Mouse (Mus musculus): ENCODE measurements around the gene Klhl18. TPM values are rescaled to one million over a fixed set of nuclear protein-coding genes. Genes with fewer than 3 reads are reported as not detected.
"Not testable (repeated sequence)": the region's sequence is repeated elsewhere in the genome, so short reads cannot be mapped to it uniquely, and the experiment has no call there.

Klhl18 gene
- total and polyA plus RNA-seq, 2 experiments: 2.0 to 6.9 TPM

DNA sequence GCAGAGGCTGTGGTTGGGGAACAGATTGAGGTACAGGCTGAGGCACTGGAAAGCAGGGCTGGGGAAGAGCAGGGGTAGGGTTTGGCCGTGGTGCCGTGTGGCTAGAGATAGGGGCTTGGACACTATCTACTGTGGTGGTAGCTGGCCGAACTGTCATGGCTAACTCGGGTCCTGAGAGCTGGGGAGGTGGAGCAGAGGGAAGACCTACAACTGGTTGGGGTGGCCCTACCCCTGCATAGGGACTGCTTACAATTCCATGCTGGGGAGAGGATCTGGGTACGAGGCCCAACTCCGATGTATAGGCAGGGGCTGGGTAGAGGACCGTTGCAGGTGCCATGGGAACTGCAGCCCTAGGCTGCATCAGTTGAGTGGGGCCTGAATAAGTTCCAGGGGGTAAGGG, 88.5 kb downstream of the Klhl18 start:
- H3K27ac ChIP-seq (replicated peaks; ENCODE audit: insufficient read depth, low read depth, low read length): no peak overlapping the region
- H3K36me3 ChIP-seq (ENCODE audit: control insufficient read depth, insufficient read depth, low read length): peaks cover 18% of the 10 kb centered on the region; the same call in 1 of the 2 replicates
- no peak overlapping the region for H3K9ac ChIP-seq (ENCODE audit: low read depth, low read length)
- no peaks in the 10 kb centered on the region for H3K4me1 ChIP-seq (ENCODE audit: control insufficient read depth, insufficient read depth, low read length)
- no peaks in the 10 kb centered on the region for H3K27me3 ChIP-seq (ENCODE audit: control insufficient read depth, insufficient read depth, low read length)
- 96% methylated on average over 7 of the region's 7 CpGs for WGBS
- no peak for TF ChIP-seq POLR2A (IDR thresholded peaks at IDR 0.05; ENCODE audit: extremely low read depth, insufficient read depth, low read length)
- no peak overlapping the region for H3K4me3 ChIP-seq (ENCODE audit: insufficient read depth, low read depth, low read length)
- H3K79me2 ChIP-seq (ENCODE audit: control insufficient read depth, insufficient read depth, low read length): no peaks in the 10 kb centered on the region
- DNase-seq (ENCODE audit: extremely low read depth, low read depth, low spot score): no peak

DNA sequence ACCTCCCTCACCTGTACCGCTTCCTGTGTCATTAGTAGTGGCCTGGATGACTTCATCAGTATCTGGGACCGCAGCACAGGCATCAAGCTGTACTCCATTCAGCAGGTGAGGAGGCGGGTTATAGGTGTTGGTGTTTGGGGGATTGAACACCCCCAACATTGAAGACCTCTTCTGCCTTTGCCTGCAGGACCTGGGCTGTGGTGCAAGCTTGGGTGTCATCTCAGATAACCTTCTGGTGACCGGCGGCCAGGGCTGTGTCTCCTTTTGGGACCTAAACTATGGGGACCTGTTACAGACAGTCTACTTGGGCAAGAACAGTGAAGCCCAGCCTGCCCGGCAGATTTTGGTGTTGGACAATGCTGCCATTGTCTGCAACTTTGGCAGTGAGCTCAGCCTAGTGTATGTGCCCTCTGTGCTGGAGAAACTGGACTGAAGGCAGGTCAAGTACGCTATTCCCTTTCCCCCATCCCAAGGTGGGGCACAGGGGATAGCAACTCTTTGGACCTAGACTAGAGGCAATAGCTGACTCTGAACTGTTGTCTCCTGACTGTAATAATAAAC, 92.0 kb downstream of the Klhl18 start:
- H3K4me3 ChIP-seq (ENCODE audit: insufficient read depth, low read depth, low read length): no peak overlapping the region
- H3K79me2 ChIP-seq (ENCODE audit: control insufficient read depth, insufficient read depth, low read length): no peaks in the 10 kb centered on the region
- H3K36me3 ChIP-seq (ENCODE audit: control insufficient read depth, insufficient read depth, low read length): peaks cover 19% of the 10 kb centered on the region; the same call in 1 of the 2 replicates
- TF ChIP-seq POLR2A (IDR thresholded peaks at IDR 0.05; ENCODE audit: extremely low read depth, insufficient read depth, low read length): no peak
- TF ChIP-seq CTCF (IDR thresholded peaks at IDR 0.05; ENCODE audit: low read depth, low read length): no peak
- H3K4me1 ChIP-seq (ENCODE audit: control insufficient read depth, insufficient read depth, low read length): no peaks in the 10 kb centered on the region
- DNase-seq (ENCODE audit: extremely low read depth, low read depth, low spot score): no peak
- no peak overlapping the region for H3K27ac ChIP-seq (replicated peaks; ENCODE audit: insufficient read depth, low read depth, low read length)
- H3K9ac ChIP-seq (ENCODE audit: low read depth, low read length): no peak overlapping the region
- WGBS: 88% methylated on average over 7 of the region's 7 CpGs
- H3K27me3 ChIP-seq (ENCODE audit: control insufficient read depth, insufficient read depth, low read length): no peaks in the 10 kb centered on the region

DNA sequence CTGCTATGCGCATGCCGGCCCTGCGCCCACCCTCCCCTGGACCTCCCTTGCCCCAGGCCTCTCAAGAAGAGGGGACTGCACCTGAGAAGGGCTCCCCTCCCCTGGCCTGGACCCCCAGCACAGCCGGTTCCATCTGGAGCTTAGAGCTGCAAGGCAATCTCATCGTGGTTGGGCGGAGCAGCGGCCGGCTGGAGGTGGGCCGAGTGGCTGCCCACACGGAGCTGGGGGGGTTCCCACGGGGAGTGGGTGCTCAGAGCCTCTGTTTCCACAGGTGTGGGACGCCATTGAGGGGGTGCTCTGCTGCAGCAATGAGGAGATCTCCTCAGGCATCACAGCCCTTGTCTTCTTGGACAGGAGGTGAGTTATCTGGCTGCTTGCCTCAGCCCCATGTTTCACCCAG, 95.2 kb downstream of the Klhl18 start:
- Histone ChIP-seq H3K4me3 (ENCODE audit: insufficient read depth, low read depth, low read length) (no peak overlapping the region), H3K36me3 (ENCODE audit: control insufficient read depth, insufficient read depth, low read length) (peaks cover 27% of the 10 kb centered on the region), H3K27ac (replicated peaks; ENCODE audit: insufficient read depth, low read depth, low read length) (no peak overlapping the region), H3K79me2 (ENCODE audit: control insufficient read depth, insufficient read depth, low read length) (no peaks in the 10 kb centered on the region), H3K4me1 (ENCODE audit: control insufficient read depth, insufficient read depth, low read length) (no peaks in the 10 kb centered on the region), H3K9ac (ENCODE audit: low read depth, low read length) (no peak overlapping the region), H3K27me3 (ENCODE audit: control insufficient read depth, insufficient read depth, low read length) (no peaks in the 10 kb centered on the region)
- WGBS: 88% methylated on average over 12 of the region's 12 CpGs
- no peak for TF ChIP-seq POLR2A (IDR thresholded peaks at IDR 0.05; ENCODE audit: extremely low read depth, insufficient read depth, low read length)
- TF ChIP-seq CTCF (IDR thresholded peaks at IDR 0.05; ENCODE audit: low read depth, low read length): no peak
- no peak for DNase-seq (ENCODE audit: extremely low read depth, low read depth, low spot score)

DNA sequence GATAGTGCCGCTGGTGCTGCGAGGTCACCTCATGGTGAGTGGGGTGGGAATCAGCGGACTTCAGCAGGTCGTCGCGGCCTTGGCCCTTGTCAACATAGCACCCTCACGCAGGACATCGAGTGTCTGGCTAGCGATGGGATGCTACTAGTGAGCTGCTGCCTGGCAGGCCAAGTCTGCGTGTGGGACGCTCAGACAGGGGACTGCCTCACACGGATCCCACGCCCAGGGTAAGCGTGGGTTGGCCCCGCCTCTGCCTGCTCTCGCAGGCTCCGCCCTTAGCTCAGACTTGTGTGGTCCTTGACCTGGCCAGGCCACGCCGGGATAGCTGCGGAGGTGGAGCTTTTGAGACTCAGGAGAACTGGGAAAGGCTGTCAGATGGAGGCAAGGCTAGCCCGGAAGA, 95.8 kb downstream of the Klhl18 start:
- TF ChIP-seq CTCF (IDR thresholded peaks at IDR 0.05; ENCODE audit: low read depth, low read length) (no peak), POLR2A (IDR thresholded peaks at IDR 0.05; ENCODE audit: extremely low read depth, insufficient read depth, low read length) (no peak)
- Histone ChIP-seq H3K9ac (ENCODE audit: low read depth, low read length) (no peak overlapping the region), H3K4me1 (ENCODE audit: control insufficient read depth, insufficient read depth, low read length) (no peaks in the 10 kb centered on the region), H3K27me3 (ENCODE audit: control insufficient read depth, insufficient read depth, low read length) (no peaks in the 10 kb centered on the region), H3K4me3 (ENCODE audit: insufficient read depth, low read depth, low read length) (no peak overlapping the region), H3K27ac (replicated peaks; ENCODE audit: insufficient read depth, low read depth, low read length) (no peak overlapping the region), H3K79me2 (ENCODE audit: control insufficient read depth, insufficient read depth, low read length) (no peaks in the 10 kb centered on the region), H3K36me3 (ENCODE audit: control insufficient read depth, insufficient read depth, low read length) (peaks cover 30% of the 10 kb centered on the region)
- 66% methylated on average over 21 of the region's 21 CpGs for WGBS
- DNase-seq (ENCODE audit: extremely low read depth, low read depth, low spot score): no peak

GRCm38 (mm10) chr9:110379361-110379760, 97.1 kb downstream of the Klhl18 start:
- no peak for DNase-seq (ENCODE audit: extremely low read depth, low read depth, low spot score)
- TF ChIP-seq POLR2A (IDR thresholded peaks at IDR 0.05; ENCODE audit: extremely low read depth, insufficient read depth, low read length): no peak
- no peak for TF ChIP-seq CTCF (IDR thresholded peaks at IDR 0.05; ENCODE audit: low read depth, low read length)
- Histone ChIP-seq H3K36me3 (ENCODE audit: control insufficient read depth, insufficient read depth, low read length) (peaks cover 26% of the 10 kb centered on the region), H3K27me3 (ENCODE audit: control insufficient read depth, insufficient read depth, low read length) (no peaks in the 10 kb centered on the region), H3K4me3 (ENCODE audit: insufficient read depth, low read depth, low read length) (no peak overlapping the region), H3K27ac (replicated peaks; ENCODE audit: insufficient read depth, low read depth, low read length) (no peak overlapping the region), H3K4me1 (ENCODE audit: control insufficient read depth, insufficient read depth, low read length) (no peaks in the 10 kb centered on the region), H3K79me2 (ENCODE audit: control insufficient read depth, insufficient read depth, low read length) (no peaks in the 10 kb centered on the region), H3K9ac (ENCODE audit: low read depth, low read length) (no peak overlapping the region)
- 97% methylated on average over 8 of the region's 8 CpGs for WGBS

DNA sequence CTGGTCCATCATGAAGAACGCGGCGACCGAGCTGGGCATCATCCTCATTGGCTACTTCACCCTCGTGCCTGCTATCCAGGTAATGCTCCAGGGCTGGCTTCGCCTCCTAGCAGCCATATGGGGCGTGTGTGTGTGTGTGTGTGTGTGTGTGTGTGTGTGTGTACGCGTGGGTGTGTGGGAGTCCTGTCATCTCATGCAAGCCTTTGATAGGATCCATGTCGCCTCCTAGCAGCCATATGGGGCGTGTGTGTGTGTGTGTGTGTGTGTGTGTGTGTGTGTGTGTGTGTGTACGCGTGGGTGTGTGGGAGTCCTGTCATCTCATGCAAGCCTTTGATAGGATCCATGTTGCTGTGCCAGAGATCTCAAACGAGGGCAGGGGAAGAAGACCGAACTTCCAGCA, 98.8 kb downstream of the Klhl18 start:
- not testable (repeated sequence) for H3K4me1 ChIP-seq (ENCODE audit: control insufficient read depth, insufficient read depth, low read length); H3K79me2 ChIP-seq (ENCODE audit: control insufficient read depth, insufficient read depth, low read length); H3K9ac ChIP-seq (ENCODE audit: low read depth, low read length); H3K27ac ChIP-seq (replicated peaks; ENCODE audit: insufficient read depth, low read depth, low read length); H3K4me3 ChIP-seq (ENCODE audit: insufficient read depth, low read depth, low read length); DNase-seq (ENCODE audit: extremely low read depth, low read depth, low spot score); H3K27me3 ChIP-seq (ENCODE audit: control insufficient read depth, insufficient read depth, low read length)
- H3K36me3 ChIP-seq (ENCODE audit: control insufficient read depth, insufficient read depth, low read length): peaks cover 20% of the 10 kb centered on the region
- 93% methylated on average over 15 of the region's 15 CpGs for WGBS

Other genes starting within 250 kb of the Klhl18 start
- 0.09 and 0.13 TPM in 2 replicates for gene Cspg5, start 232.9 kb downstream of the Klhl18 start, total RNA-seq (2014; rRNA removed)
- gene Cspg5, start 232.9 kb downstream of the Klhl18 start, polyA plus RNA-seq (2012; rRNA removed): 0.16 and 0.30 TPM in 2 replicates
- 5.0 and 5.9 TPM in 2 replicates for gene Elp6, start 171.5 kb downstream of the Klhl18 start, total RNA-seq (2014; rRNA removed)
- 6.6 and 7.3 TPM in 2 replicates for gene Elp6, start 171.5 kb downstream of the Klhl18 start, polyA plus RNA-seq (2012; rRNA removed)
- 51.8 and 84.8 TPM in 2 replicates for gene Scap, start 143.4 kb downstream of the Klhl18 start, total RNA-seq (2014; rRNA removed)
- gene Scap, start 143.4 kb downstream of the Klhl18 start, polyA plus RNA-seq (2012; rRNA removed): 68.7 and 72.9 TPM in 2 replicates
- 4.5 and 6.8 TPM in 2 replicates for gene Ptpn23, start 68.5 kb downstream of the Klhl18 start, total RNA-seq (2014; rRNA removed)
- 7.9 and 10.7 TPM in 2 replicates for gene Ptpn23, start 68.5 kb downstream of the Klhl18 start, polyA plus RNA-seq (2012; rRNA removed)
- gene Ngp, start 56.9 kb downstream of the Klhl18 start, total RNA-seq (2014; rRNA removed): not detected in 2 replicates
- 0.21 and 0.37 TPM in 2 replicates for gene Ngp, start 56.9 kb downstream of the Klhl18 start, polyA plus RNA-seq (2012; rRNA removed)
- gene Kif9, start 264 bp upstream of the Klhl18 start, total RNA-seq (2014; rRNA removed): 0.40 and 0.55 TPM in 2 replicates
- 0.18 and 0.35 TPM in 2 replicates for gene Kif9, start 264 bp upstream of the Klhl18 start, polyA plus RNA-seq (2012; rRNA removed)
- 31.7 and 36.5 TPM in 2 replicates for gene Setd2, start 55.9 kb upstream of the Klhl18 start, total RNA-seq (2014; rRNA removed)
- gene Setd2, start 55.9 kb upstream of the Klhl18 start, polyA plus RNA-seq (2012; rRNA removed): 15.7 and 20.1 TPM in 2 replicates
- 0.65 and 1.6 TPM in 2 replicates for gene Nradd, start 147.8 kb upstream of the Klhl18 start, total RNA-seq (2014; rRNA removed)
- 0.92 and 1.4 TPM in 2 replicates for gene Nradd, start 147.8 kb upstream of the Klhl18 start, polyA plus RNA-seq (2012; rRNA removed)
- 2.1 and 4.6 TPM in 2 replicates for gene Nbeal2, start 177.5 kb upstream of the Klhl18 start, total RNA-seq (2014; rRNA removed)
- gene Nbeal2, start 177.5 kb upstream of the Klhl18 start, polyA plus RNA-seq (2012; rRNA removed): 11.6 and 12.7 TPM in 2 replicates
- gene Ccdc12, start 179.8 kb upstream of the Klhl18 start, total RNA-seq (2014; rRNA removed): 28.7 and 29.9 TPM in 2 replicates
- gene Ccdc12, start 179.8 kb upstream of the Klhl18 start, polyA plus RNA-seq (2012; rRNA removed): 48.7 and 51.4 TPM in 2 replicates

Data from liver, adult 2 months (tissue).